Mouse (Mus musculus) erythroblast, embryonic 14.5 days (primary cell): Measurements from ENCODE around the gene 9430097D07Rik. TPM values are rescaled to one million over a fixed set of nuclear protein-coding genes. Genes with fewer than 3 reads are reported as not detected.

Experiments
- H3K27me3 ChIP-seq: 2 replicates; pipeline ENCODE4 v1.6.1; 2012; ENCODE audit warnings: inconsistent platforms; ENCODE audit not compliant: control insufficient read depth
- H3K36me3 ChIP-seq: 2 replicates; pipeline ENCODE4 v1.6.1; 2012; ENCODE audit warnings: mild to moderate bottlenecking, inconsistent platforms; ENCODE audit not compliant: control insufficient read depth
- H3K4me1 ChIP-seq: 2 replicates; pipeline ENCODE4 v1.6.1; 2012; ENCODE audit warnings: inconsistent platforms; ENCODE audit not compliant: control insufficient read depth
- H3K4me3 ChIP-seq: replicated peaks from 2 replicates; pipeline ENCODE3; 2012; ENCODE audit warnings: moderate library complexity, mild to moderate bottlenecking, inconsistent platforms
- H3K9me3 ChIP-seq: 2 replicates; pipeline ENCODE4 v1.6.1; 2012; ENCODE audit warnings: low read length, inconsistent platforms, mixed read lengths; ENCODE audit not compliant: control insufficient read depth
- GATA1 ChIP-seq: IDR thresholded peaks from 2 replicates; pipeline ENCODE4 v1.6.1; 2012; ENCODE audit warnings: low read length, inconsistent platforms, mixed read lengths
- TAL1 ChIP-seq: IDR thresholded peaks from 3 replicates; pipeline ENCODE4 v1.6.1; 2012; ENCODE audit warnings: low read length, inconsistent platforms, mixed read lengths
- polyA plus RNA-seq: library from polyadenylated mRNA; stranded (reverse); fragments of >175 nt; gene quantifications from 2 replicates; pipeline ENCODE4 v1.2.3, GENCODE M21; 2012

The 9430097D07Rik gene
- polyA plus RNA-seq, 1 experiment, result not detected

DNA sequence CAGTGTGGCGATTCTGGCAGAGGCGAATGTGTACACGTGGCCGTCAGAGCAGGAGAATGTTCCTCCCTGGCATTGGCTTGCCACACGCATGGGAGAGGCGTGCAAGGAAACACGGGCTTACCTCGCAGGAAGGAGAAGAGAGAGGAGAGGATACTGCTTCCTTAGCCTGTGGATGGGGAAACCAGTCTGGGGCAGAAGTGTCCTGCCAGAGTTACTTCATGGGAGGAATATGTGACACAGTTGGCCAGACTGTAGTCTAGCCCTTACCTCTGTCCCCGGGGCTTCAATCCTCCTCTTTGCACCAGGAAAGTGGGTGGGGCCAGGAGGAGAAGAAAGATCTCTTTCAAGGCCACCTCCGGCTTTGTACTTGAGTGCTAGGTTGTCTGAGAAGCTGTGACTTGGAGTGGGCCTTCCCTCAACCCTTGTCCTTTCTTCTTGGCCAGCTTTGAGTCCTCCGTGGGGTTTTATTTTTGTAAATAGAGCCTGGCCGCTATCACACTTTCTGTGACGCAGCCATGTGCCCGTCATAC, 36.0 kb downstream of the 9430097D07Rik start:
- no peaks in the 10 kb centered on the region for H3K36me3 ChIP-seq
- H3K4me1 ChIP-seq, result peaks cover 15% of the 10 kb centered on the region
- H3K27me3 ChIP-seq, result peaks cover 51% of the 10 kb centered on the region
- TF ChIP-seq TAL1 (no peak), GATA1 (no peak)
- H3K4me3 ChIP-seq, result no peak overlapping the region
- H3K9me3 ChIP-seq, result no peaks in the 10 kb centered on the region; the same call in 1 of the 2 replicates

DNA sequence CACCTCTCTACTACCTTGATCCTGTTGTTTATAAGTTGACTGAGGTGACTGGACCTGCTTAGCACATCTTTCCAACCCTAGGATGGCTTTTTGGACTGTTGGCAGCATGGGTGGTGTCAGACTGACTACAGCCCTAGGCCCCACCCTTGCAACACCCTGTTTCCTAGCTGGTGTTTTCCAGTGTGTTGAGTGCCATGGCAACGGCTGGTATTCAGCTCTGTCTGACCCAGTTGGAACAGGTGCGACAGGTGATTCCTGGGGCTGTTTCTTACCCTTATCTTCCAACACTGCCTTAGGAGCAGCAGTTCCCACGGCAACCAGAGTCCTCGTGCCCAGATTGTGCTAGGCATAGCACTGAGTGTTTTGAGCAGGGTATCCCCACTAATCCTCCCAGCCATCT, 37.0 kb downstream of the 9430097D07Rik start:
- Histone ChIP-seq H3K4me1 (peaks cover 20% of the 10 kb centered on the region), H3K4me3 (no peak overlapping the region), H3K9me3 (no peaks in the 10 kb centered on the region; the same call in 1 of the 2 replicates), H3K27me3 (peaks cover 61% of the 10 kb centered on the region), H3K36me3 (no peaks in the 10 kb centered on the region)
- TF ChIP-seq TAL1 (no peak), GATA1 (no peak)

GRCm38 (mm10) chr2:32537941-32538340, 37.5 kb downstream of the 9430097D07Rik start:
- Histone ChIP-seq H3K4me3 (no peak overlapping the region), H3K27me3 (peaks cover 66% of the 10 kb centered on the region), H3K9me3 (no peaks in the 10 kb centered on the region; the same call in 1 of the 2 replicates), H3K36me3 (no peaks in the 10 kb centered on the region), H3K4me1 (peaks cover 20% of the 10 kb centered on the region)
- TF ChIP-seq GATA1 (no peak), TAL1 (no peak)

DNA sequence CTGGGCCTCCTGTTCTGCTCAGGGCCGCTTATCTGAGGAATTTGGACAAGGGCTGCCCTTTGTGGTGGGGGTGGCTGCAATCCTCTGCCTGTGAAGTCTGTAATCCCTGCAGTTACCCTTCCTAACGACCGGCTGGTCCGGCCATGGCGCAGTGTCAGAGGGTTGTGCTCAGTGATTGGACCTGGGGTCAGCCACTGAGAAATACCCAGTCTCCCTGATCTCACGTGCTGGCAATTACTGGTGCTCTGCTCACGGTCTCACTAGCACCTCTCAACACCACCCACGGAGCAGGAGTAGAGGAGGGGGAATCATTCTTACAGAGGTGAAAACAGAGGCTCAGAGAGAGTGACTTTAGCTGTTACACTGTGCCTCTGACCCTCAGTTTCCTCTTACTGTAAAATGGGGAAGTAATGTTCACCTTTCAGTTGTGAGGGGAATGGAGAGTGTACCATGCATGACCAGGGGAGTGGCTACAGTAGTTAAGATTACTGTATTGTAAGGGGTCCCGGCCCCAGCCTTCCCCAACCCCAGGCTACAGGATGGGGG, 38.1 kb downstream of the 9430097D07Rik start:
- no peak for TF ChIP-seq GATA1
- TF ChIP-seq TAL1, result no peak

DNA sequence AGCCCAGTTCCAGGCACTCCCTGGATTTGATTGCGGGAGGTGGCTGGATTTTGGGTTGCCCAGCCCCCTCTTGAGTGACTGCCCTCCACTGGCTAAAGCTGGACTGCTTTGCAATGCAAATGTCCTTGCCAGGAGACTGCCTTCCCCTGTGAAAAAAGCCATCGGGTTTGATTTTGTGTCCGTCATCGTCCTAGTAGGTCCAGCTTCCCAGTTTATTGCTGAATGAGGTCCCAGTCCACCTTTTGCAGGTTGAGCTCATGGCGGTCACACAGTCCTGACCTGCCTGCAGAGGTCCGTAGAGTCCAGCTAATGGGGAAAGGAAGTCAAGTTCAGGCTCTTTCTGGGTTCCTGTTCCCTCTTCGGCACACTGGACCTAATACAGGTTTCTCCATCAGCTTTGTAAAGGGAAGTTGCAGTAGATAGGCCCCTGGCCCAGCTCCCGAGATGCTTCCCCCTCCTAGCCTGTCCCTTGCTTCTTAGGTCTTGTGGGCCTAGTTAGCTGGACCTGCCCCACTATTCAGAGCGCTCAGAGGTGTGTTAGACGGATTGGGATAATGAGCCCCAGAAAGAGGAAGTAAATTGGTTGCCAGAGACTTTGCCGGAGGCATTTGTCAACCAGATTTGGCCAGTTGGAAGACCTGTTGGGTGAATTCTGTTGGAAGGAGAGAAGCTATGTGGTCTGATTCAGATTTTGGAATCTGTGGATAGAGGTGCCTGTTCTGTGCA, 38.7 kb downstream of the 9430097D07Rik start:
- Histone ChIP-seq H3K4me1 (peaks cover 20% of the 10 kb centered on the region), H3K9me3 (no peaks in the 10 kb centered on the region; the same call in 1 of the 2 replicates), H3K27me3 (peaks cover 66% of the 10 kb centered on the region), H3K4me3 (peak overlapping the region; percentile 79), H3K36me3 (no peaks in the 10 kb centered on the region)
- TF ChIP-seq GATA1 (no peak), TAL1 (no peak)

More for the DNA sequence above, 38.1 kb downstream of the 9430097D07Rik start:
- peaks cover 66% of the 10 kb centered on the region for H3K27me3 ChIP-seq
- peaks cover 20% of the 10 kb centered on the region for H3K4me1 ChIP-seq
- H3K36me3 ChIP-seq, result no peaks in the 10 kb centered on the region
- H3K4me3 ChIP-seq, result no peak overlapping the region
- H3K9me3 ChIP-seq, result no peaks in the 10 kb centered on the region; the same call in 1 of the 2 replicates

DNA sequence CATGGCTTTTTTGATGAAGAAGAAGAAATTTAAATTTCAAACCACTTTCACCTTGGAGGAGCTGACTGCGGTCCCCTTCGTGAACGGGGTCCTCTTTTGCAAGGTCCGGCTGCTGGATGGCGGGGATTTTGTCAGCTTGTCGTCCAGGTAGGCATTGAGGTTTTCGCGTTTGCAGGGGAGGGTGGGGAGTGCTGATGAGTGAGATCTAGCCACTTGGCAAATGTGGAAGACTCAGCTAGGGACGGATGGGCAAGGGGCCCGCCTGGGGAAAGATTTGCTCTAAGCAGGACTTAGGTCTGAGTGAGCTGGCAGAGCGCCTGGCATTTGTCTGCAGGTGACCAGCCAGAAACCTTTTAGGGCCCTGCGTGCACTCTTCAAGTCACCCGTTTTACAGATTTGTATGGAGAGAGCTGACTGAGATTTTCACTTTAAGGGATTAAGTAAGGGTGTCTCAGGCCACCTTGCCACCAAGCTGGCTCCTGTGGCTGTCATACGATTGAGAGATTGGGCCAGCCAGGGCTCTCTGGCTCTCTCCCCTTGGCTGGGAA, 39.3 kb downstream of the 9430097D07Rik start:
- H3K27me3 ChIP-seq, result peaks cover 66% of the 10 kb centered on the region
- TF ChIP-seq GATA1, result no peak
- TF ChIP-seq TAL1, result no peak
- peak overlapping the region; percentile 79 for H3K4me3 ChIP-seq
- no peaks in the 10 kb centered on the region for H3K36me3 ChIP-seq
- H3K4me1 ChIP-seq, result peaks cover 20% of the 10 kb centered on the region
- no peaks in the 10 kb centered on the region; the same call in 1 of the 2 replicates for H3K9me3 ChIP-seq

- no peaks in the 10 kb centered on the region; the same call in 1 of the 2 replicates for H3K9me3 ChIP-seq
- no peaks in the 10 kb centered on the region for H3K36me3 ChIP-seq
- TF ChIP-seq GATA1 (no peak), TAL1 (no peak)
- peaks cover 66% of the 10 kb centered on the region for H3K27me3 ChIP-seq
- H3K4me1 ChIP-seq, result peaks cover 20% of the 10 kb centered on the region
- peak overlapping the region; percentile 79 for H3K4me3 ChIP-seq
These were observed 39.9 kb downstream of the 9430097D07Rik start for GRCm38 (mm10) chr2:32535501-32535991.

GRCm38 (mm10) chr2:32534733-32535471, 40.6 kb downstream of the 9430097D07Rik start, which contains the start of gene Fam102a:
Fam102a (plus strand) TSS chr2:32535332.
- Histone ChIP-seq H3K27me3 (peaks cover 66% of the 10 kb centered on the region), H3K9me3 (no peaks in the 10 kb centered on the region; the same call in 1 of the 2 replicates), H3K36me3 (no peaks in the 10 kb centered on the region), H3K4me3 (peak within 1 kb of the TSS; percentile 79), H3K4me1 (peaks cover 20% of the 10 kb centered on the region)
- TF ChIP-seq GATA1 (no peak), TAL1 (no peak)
